Mouse (Mus musculus) layer of hippocampus, adult 11-12 months (tissue): ENCODE measurements around the gene AL732309.1.
A peak's percentile ranks its signal among the peaks of the same experiment; 100 is the strongest.

Experiments
- DNase-seq: peaks from one replicate; pipeline ENCODE4 v3.0.0; 2022; ENCODE audit warnings: low spot score

AL732309.1 gene

DNA sequence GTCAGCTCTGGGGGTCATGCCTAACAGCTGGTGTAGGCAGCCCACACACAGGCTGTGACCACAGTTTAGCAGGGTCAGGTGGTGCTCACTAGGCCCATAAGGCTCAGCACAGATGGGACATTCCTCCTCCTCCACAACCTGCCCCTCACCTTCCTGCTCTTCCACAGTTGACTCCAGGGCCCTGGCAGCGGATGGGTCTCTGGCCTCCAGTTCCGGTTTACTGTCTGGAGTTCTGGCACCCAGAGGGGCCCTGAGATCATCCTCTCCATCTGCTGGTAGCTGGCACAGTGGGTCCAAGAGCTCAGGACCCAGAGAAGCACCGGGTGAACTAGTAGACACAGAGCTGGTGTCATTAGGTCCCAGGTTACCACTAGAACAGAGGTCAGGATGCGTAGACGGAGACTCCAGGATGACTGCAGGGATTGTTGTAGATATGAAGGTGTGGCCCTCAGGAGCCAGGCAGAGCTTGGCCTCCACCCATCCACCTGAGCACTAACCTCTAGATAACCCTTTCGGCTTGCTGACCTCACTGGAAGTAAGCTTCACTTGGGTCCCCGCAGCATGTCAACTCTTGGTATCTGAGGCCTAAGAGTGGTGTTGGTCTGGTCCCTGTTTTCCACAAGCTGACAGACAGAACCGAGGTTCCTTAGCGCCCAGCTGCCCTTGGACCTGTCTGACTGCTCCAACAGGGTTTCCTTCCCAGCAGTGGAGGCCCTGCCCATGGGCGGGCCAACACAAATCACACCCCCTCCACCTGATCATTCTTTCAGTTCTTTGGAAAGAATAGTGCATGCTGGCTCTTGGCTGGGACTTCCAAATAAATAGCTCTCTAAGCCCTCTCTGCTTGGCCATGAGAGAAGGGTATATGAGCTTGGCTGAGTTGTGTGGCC, at the start of gene AL732309.1:
Gene AL732309.1 (minus strand): TSS at position 681 of the 890 bp plus-strand sequence.
- DNase-seq = no peak

DNA sequence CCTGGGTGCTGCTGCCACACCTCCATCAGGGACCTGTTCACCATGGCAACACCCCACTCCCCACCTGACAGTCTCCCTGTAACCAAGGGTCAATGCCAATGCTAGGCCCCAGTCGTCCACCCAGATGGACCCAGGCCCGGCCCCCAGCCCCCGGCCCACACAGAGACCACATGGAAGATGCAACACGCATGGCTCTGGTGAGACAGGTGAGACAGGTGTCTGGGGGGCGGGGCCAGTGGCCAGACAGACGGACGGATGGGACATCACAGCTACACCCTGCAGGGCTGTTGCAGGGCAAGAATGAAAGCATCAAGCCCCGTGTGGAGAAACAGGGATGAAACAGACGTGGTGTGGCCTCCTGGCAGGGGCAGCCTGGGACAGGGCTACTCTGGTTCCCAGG, 47.0 kb upstream of the AL732309.1 start:
- DNase-seq = no peak

- peak; percentile 76 for DNase-seq
These were observed 46.2 kb upstream of the AL732309.1 start for GRCm38 (mm10) chr2:25292856-25293255.

DNA sequence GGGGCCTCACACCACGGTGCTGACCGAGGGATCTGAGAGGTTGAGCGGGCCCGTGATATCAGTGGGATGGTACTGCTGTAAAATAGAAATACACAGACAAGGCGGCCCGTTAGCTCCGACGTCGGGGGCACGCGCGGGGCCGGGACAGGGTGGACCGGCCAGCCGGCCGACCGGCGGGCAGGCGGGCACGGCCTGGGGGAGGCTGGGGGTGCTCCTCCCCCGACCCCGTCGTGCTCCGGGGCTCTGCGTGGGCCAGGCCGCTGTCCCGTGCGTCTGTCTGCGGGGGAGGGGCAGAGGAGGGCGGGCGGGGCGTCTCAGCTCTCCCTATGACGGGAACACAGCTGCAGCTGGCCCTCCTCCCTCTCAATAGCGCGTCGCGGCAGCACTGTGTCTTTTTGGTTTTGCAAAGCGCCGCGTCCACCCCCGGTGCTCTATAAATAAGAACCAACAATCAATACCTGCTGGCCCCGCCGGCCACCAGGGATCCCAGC, 45.4 kb upstream of the AL732309.1 start:
- DNase-seq = peak; percentile 57

DNA sequence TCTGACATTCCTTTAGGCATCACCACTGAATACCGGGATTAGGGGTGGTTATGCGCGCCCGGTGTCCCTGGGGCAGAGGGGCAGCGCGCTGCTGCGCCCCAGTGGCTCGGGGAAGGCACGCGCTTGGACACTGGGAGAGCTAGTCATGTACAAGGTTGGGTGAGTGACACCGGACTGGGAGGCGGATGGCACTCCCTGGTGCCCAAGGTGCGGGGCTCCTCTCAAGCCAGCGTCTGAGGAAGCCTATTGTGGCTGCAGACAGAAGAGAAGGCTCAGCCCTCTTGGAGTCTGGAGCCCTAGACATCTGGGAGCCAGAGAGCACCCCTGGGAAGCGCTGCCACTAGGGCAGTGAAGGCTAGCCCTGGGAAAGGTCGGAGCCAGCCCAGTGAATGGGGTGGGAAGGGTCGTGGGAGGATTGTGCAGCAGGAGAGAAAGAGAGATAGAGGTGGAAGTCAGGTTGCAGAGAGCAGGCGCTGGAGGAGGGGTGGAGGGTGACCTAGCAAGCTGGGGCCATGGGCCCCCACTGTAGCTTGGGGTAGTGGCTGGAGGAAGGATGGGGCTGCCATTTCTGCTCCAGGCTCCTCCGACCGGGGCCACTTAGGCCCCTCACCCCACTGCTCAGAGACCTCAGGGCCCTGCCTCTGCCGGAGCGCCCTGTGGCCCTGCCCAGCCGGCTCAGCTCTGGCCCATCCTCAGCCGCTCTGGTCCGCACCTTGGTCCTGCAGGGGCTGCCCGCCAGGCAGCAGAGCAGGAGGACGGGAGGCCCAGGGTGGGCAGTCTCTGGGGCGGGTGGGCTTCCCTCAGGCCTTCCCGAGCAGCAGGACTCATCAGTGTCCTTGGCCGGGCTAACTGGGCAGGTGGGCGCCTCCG, 44.8 kb upstream of the AL732309.1 start:
- no peak for DNase-seq

DNA sequence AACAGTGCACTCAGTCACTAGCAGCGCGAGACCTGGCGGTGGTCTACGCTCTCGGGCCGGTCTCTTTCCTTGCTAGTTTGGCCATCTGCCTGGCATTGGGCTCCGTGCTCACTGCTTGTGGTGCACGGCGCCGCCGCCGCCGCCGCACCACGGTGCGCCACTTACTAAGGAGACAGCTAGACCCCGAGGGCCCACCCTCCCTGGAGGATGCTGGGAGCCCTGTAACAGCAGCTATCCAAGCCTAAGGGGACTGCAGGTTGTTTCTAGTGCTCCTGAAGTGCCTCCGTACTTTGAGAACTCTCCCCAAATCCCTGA, 44.1 kb upstream of the AL732309.1 start:
- peak; percentile 60 for DNase-seq

GRCm38 (mm10) chr2:25290101-25290815, 43.6 kb upstream of the AL732309.1 start:
- peak; percentile 64 for DNase-seq

- peak; percentile 46 for DNase-seq
These were observed 43.0 kb upstream of the AL732309.1 start, which contains the start of gene Lrrc26 for GRCm38 (mm10) chr2:25289651-25290050. Lrrc26 (plus strand) TSS chr2:25289915.

DNA sequence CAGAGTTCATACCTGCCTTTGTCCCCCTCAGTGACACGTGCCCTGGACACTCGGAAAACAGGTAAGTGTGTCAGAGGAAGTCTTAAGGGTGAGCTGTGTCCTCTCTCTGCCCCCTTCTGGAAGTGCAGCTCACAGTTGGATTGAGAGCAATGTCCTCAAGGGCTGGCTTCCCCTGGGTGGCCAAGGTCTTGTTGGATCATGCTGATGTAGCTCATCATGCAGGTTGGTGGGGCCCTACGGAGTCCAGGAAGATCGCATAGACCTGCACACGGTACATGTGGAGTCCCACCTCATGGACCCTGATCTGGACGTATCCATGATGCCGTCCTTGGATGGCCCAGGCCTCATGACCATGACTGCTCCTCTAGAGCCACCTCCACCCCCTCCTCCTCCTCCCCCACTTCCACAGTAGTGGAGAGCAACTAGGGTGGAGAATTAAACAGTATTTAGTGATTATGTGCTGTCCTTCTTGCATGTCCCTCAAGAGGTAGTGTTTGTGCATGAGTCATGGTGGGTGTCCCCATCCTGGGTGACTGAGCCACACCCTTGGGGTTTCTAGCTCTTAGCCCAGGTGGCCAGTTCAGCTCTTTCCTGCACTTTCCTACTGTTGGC, 42.2 kb upstream of the AL732309.1 start:
- DNase-seq = no peak

DNA sequence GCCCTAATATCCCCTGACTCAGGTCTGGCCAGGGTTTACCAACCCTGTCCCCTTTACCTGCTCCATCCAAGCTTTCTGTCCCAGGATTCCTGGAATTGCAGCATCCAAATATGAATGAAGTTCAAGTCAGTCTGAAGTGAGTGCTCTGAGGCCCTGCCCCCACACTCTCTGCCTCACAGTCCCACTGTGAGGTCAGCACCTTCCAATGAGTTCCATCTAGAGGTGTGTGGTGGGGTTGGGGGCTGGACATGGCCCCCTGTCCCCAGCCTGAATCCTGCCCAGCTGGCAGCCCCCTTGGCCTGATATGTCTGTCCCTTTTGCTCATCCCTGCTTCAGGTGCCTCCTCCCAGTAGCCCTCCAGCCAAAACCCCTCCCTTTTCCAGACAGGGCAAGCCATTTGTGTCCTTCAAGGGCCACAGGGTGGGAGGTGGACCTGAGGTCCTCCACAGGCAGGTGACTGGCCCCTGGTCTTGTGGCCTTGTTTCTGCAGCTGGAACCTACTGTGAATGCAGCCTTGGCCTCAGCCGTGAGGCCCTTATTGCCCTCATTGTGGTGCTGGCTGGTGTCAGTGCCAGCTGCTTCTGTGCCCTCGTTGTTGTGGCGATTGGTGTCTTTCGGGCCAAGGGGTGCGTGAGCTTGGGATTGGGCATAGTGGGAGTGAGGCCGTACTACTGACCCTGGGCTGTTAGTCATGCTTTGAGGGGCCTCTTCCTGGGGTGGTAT, 41.4 kb upstream of the AL732309.1 start, which contains the start of gene Tmem210:
Gene Tmem210 (plus strand): TSS at position 219 of the 723 bp plus-strand sequence.
- DNase-seq = no peak

DNA sequence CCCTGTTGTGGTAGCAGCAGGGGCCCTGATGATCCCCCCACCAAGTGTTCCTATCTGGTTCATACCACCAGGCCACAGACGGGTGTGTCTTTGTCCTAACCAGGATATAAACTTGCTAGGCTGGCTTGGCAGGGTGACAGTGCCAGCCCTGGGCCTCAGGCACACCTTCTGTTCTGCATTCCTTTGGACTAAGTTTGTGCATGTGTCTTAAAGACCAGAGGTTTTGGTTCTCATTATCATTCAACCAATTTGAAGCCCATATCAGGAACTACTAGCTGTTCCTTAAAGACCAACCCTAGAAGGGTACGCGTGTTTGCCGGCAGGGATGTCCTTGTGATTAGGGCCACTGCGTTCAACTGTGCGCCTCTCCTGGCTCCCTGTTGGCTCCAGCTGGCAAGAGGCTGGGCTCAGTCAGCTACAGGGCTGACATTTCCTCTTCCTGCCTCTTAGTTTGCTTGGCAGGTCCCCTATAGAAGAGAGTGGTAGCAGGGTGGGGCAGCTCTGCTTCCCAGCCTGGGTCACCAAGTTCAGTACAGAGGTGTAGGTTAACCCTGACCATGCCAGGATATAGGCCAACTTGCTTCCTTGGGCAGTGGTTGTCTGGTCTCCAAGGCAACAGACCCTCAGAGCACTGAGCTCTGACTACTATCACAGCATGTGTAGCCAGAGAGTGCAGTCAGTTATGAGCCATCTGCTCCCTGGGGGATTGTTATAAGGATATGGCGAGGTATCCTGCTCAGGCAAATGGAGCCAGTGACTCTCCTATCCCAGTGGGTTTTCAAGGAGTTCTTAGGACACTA, 40.4 kb upstream of the AL732309.1 start:
- no peak for DNase-seq

GRCm38 (mm10) chr2:25286314-25286713, 39.7 kb upstream of the AL732309.1 start:
- no peak for DNase-seq

DNA sequence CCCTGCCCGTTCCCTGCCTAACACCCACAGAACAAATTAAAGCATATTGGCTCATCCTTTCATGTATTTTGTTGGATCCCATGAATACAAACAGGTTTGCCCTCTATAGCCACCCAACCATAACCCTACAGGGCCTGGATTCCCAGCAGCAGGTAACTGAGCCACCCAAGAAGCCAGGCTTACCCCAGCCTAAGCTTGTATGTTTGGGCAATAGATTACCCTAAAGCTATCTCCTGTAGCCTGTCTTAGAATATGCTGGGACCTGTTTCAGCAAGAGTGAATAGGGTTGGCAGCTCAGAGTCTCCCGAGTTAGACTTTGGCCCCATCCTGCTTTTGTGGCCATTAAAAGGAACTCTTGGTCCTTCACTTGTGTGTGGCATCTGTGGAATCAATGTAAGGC, 38.9 kb upstream of the AL732309.1 start:
- no peak for DNase-seq

GRCm38 (mm10) chr2:25278928-25279882, 32.5 kb upstream of the AL732309.1 start:
- DNase-seq = peak; percentile 90

- DNase-seq = no peak
These were observed 26.3 kb upstream of the AL732309.1 start for GRCm38 (mm10) chr2:25273010-25273409.

DNA sequence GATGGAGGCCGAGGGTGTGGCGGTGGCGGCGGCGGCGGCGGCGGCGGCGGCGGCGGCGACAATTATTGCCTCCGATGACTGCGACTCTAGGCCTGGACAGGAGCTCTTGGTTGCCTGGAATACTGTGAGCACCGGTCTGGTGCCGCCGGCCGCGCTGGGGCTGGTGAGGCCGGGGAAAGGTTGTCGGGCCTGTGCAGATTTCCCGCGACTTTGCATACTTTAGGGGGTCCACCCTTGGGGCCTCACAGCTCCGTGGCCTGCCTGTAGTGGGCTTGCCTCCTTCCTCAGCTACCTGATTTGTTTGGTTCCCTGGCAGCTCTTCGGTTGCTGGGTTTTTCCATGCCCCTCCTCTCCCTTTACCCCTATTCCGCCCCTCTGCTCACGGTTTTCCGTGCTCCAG, 25.9 kb upstream of the AL732309.1 start:
- DNase-seq = no peak

DNA sequence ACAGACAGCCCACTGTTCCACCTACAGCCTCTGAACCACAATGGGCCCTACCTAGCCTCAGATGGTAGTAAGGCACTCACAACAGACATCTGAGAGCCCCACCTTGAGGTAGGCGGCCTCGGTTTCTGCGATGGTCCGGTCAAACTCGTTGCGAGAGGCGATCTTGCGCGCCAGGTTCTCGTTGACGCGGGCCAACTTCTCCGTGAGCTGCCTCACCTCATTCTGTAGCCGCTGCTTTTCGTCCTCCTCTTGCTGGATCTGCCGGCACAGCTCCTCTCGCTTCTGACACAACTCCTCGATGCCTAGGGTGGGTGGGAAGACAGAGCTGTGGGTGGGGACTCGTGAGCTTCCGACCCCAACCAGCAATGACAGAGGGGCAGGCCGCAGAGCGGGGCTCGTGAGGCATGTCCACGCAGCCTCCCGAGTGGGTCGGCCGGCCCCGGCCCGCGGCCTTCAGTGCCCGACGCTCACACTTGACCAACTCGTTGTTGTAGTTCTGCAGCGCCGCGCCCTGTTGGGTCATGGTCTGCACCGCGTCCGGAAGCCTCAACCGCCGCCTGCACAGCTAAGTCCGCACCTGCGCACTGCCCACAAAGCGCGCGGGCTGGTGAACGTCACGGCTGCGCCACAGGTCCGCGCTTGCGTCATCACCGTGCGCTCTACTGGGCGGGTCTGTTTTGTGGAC, 25.3 kb upstream of the AL732309.1 start, which contains the start of the genes Ssna1 and Anapc2:
Gene Ssna1 (minus strand): TSS at position 612 of the 685 bp plus-strand sequence.
Gene Anapc2 (plus strand): TSS at position 652 of the 685 bp plus-strand sequence.
- peak; percentile 98 for DNase-seq

DNA sequence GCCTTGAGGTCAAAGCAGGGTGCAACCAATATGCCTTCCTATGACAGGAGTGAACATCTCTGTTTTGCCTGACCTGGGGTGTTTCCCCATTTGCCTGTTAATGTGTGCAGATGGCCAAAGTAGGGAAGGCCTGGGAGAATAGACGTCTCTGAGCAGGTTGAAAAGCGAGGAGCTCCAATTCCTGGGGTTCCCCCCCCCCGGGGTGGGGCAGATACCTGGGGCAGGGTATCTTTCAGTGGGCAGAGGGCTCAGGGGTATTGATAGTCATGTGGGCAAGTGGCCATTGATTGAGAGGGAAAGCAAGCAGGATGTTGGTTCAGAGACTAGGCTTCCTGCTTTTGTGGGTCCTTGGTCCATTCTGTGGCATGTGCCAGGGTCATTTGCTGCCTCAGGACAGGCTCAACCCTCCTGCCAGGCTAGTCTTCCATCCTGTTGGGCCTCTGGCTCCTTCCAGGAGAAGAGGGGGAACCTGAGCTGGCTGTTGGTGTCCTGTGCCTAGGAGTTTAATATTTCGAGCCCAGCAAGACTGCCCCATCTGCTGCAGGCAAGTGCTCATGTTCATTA, 21.2 kb upstream of the AL732309.1 start:
- no peak for DNase-seq
